Mouse (Mus musculus) layer of hippocampus, adult 2 months (tissue): ENCODE data around the gene C77080. TPM values are rescaled to one million over a fixed set of nuclear protein-coding genes. Genes with fewer than 3 reads are reported as not detected.

Source experiments
- DNase-seq, 2 experiments: peaks; one replicate each; pipeline ENCODE4 v3.0.0; 2022; ENCODE audit warnings: low spot score in 2 of 2
- H3K27ac ChIP-seq: fragments of 200-600 bp; 2 replicates; pipeline ENCODE4 v1.8.1; 2022
- H3K4me3 ChIP-seq: fragments of 200-600 bp; 2 replicates; pipeline ENCODE4 v1.8.1; 2022; ENCODE audit warnings: mild to moderate bottlenecking
- CTCF ChIP-seq: fragments of 200-600 bp; conservative IDR thresholded peaks from 2 replicates; pipeline ENCODE4 v1.8.1; 2022; ENCODE audit warnings: antibody characterized with exemption, mild to moderate bottlenecking, moderate library complexity
- total RNA-seq, 2 experiments: library from RNA; stranded (reverse); gene quantifications; 2 replicates each; pipeline ENCODE4 v1.2.3; 2021

The C77080 gene
- total RNA-seq, 2 experiments from 2014 or later, result 6.7 to 7.4 TPM

- Histone ChIP-seq H3K4me3 (no peak overlapping the region), H3K27ac (no peak overlapping the region)
- no peak for DNase-seq
- TF ChIP-seq CTCF, result no peak
Observed at GRCm38 (mm10) chr4:129259101-129259500, 2.1 kb downstream of the C77080 start.

GRCm38 (mm10) chr4:129256450-129257380 lies 4.5 kb downstream of the C77080 start:
- DNase-seq, result no peak
- H3K27ac ChIP-seq, result no peak overlapping the region
- H3K4me3 ChIP-seq, result no peak overlapping the region
- no peak for TF ChIP-seq CTCF

GRCm38 (mm10) chr4:129254571-129254970 lies 6.6 kb downstream of the C77080 start:
- Histone ChIP-seq H3K4me3 (no peak overlapping the region), H3K27ac (no peak overlapping the region)
- TF ChIP-seq CTCF, result no peak
- no peak for DNase-seq

GRCm38 (mm10) chr4:129252492-129252891 lies 8.7 kb downstream of the C77080 start:
- no peak overlapping the region for H3K4me3 ChIP-seq
- TF ChIP-seq CTCF, result no peak
- no peak for DNase-seq
- no peak overlapping the region for H3K27ac ChIP-seq

- Histone ChIP-seq H3K4me3 (no peak overlapping the region), H3K27ac (no peak overlapping the region; the same call in 1 of the 2 replicates)
- no peak for TF ChIP-seq CTCF
- no peak for DNase-seq
Observed at GRCm38 (mm10) chr4:129251482-129252125, 9.6 kb downstream of the C77080 start.

GRCm38 (mm10) chr4:129250759-129251481 lies 10.3 kb downstream of the C77080 start:
- no peak overlapping the region for H3K4me3 ChIP-seq
- no peak overlapping the region; the same call in 1 of the 2 replicates for H3K27ac ChIP-seq
- no peak for TF ChIP-seq CTCF
- no peak for DNase-seq

GRCm38 (mm10) chr4:129249288-129249687 lies 11.9 kb downstream of the C77080 start:
- no peak overlapping the region for H3K27ac ChIP-seq
- no peak for TF ChIP-seq CTCF
- DNase-seq, result no peak
- no peak overlapping the region for H3K4me3 ChIP-seq

GRCm38 (mm10) chr4:129248243-129248767 lies 12.9 kb downstream of the C77080 start:
- Histone ChIP-seq H3K27ac (no peak overlapping the region; the same call in 1 of the 2 replicates), H3K4me3 (peak overlapping the region; percentile 47)
- no peak for DNase-seq
- no peak for TF ChIP-seq CTCF

- no peak for TF ChIP-seq CTCF
- DNase-seq, result no peak
- Histone ChIP-seq H3K27ac (no peak overlapping the region; the same call in 1 of the 2 replicates), H3K4me3 (peak overlapping the region; percentile 47)
Observed at GRCm38 (mm10) chr4:129247381-129248242, 13.6 kb downstream of the C77080 start.

- TF ChIP-seq CTCF, result no peak
- Histone ChIP-seq H3K4me3 (no peak overlapping the region), H3K27ac (no peak overlapping the region)
- no peak for DNase-seq
Observed at GRCm38 (mm10) chr4:129246360-129247301, 14.6 kb downstream of the C77080 start.

GRCm38 (mm10) chr4:129244802-129245201 lies 16.4 kb downstream of the C77080 start:
- H3K4me3 ChIP-seq, result no peak overlapping the region
- no peak for DNase-seq
- TF ChIP-seq CTCF, result no peak
- H3K27ac ChIP-seq, result no peak overlapping the region
